Mouse (Mus musculus) bone marrow macrophage, adult 2 months (primary cell): ENCODE results near the gene Tor1aip1. TPM values are rescaled to one million over a fixed set of nuclear protein-coding genes. Genes with fewer than 3 reads are reported as not detected.
A peak's percentile ranks its signal among the peaks of the same experiment; 100 is the strongest.

Experiments used
- H3K27ac ChIP-seq: 2 replicates; pipeline ENCODE4 v1.5.1; 2012; ENCODE audit warnings: low read depth, low read length; ENCODE audit not compliant: insufficient read depth
- H3K4me1 ChIP-seq: 2 replicates; pipeline ENCODE4 v1.6.1; 2012; ENCODE audit warnings: low read length; ENCODE audit not compliant: control insufficient read depth, insufficient read depth
- H3K4me3 ChIP-seq: 2 replicates; pipeline ENCODE4 v1.5.1; 2012; ENCODE audit warnings: mild to moderate bottlenecking, low read length, moderate library complexity; ENCODE audit not compliant: insufficient read depth
- CTCF ChIP-seq: IDR thresholded peaks from 2 replicates; pipeline ENCODE4 v1.5.1; 2012; ENCODE audit warnings: low read depth, mild to moderate bottlenecking, low read length, moderate library complexity
- POLR2A ChIP-seq: IDR thresholded peaks from 2 replicates; pipeline ENCODE4 v1.6.1; 2012; ENCODE audit warnings: mild to moderate bottlenecking, low read depth, low read length, borderline replicate concordance
- polyA plus RNA-seq: library from polyadenylated mRNA; stranded (reverse); fragments of >200 nt; gene quantifications from 2 replicates; pipeline ENCODE4 v1.2.4, GENCODE M21; 2012; ENCODE audit not compliant: missing spikeins, insufficient read depth, insufficient read length

Gene Tor1aip1
- polyA plus RNA-seq: 158 and 159 TPM in 2 replicates

DNA sequence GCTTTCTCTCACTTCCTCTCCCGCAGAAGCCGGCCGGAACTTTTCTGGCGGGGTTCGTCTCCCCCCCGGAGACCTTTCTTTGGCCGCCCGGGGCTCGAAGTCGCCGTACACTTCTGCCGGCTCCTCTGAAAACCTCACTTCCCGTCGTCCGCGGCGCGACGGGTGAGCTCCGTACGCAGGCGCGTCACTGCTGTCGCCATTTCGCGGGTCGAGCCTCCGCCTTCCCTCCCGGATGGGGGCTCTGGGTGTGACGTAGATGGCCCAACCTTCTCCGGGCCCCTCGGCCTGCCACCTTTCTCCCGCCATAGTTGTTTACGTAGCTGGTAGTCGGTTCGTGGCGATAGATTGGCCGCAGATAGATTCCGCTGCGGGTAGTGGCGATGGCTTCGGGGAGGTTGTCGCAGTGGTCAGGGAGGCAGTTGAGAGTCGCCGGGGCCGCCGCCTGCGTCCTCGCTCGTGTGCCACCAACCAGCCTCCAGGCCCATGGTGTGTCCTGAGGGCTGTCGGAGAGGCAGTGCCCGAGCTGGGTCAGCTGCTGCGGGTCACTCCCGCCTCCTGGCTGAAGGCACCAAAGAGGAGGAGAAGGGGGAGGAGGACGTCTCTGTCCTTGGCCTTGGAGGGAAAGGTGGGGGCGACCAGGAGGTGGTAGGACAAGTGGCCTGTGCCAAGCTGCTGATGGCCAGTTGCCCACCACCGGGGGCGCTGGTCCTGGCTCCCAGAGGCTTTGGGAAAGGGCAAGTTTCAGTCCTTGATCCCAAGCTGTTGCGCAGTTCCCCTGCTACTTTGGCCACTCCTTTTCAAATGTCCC lies at the start of gene Tor1aip1:
Gene Tor1aip1, minus strand, starts transcription at position 551 of the 808 bp plus-strand sequence.
- Histone ChIP-seq H3K27ac (peak within 1 kb of the TSS; percentile 98), H3K4me1 (peaks cover 10% of the 10 kb centered on the region), H3K4me3 (peak within 1 kb of the TSS; percentile 90)
- TF ChIP-seq POLR2A (no peak), CTCF (peak; percentile 43)

DNA sequence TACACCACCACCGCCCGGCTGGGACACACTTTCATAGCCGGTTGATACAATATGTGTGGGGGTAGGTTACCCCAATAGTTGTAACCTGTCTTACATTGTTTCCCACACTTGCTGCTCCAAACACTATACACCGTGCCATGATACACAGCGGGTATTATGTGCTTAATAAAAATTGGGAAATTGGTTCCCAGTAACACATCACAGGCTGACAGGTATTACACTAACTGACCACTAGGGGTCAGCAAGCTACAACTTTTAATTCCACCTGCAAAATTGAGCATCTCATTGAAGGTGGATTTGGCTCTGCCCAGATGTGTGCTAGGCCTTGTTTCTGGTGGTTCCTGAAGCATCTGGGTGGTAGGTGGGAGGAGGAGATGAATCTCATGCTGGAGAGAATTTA lies 49.5 kb upstream of the Tor1aip1 start:
- TF ChIP-seq POLR2A (no peak), CTCF (no peak)
- H3K4me1 ChIP-seq: no peaks in the 10 kb centered on the region
- no peak overlapping the region for H3K27ac ChIP-seq
- H3K4me3 ChIP-seq: no peak overlapping the region

DNA sequence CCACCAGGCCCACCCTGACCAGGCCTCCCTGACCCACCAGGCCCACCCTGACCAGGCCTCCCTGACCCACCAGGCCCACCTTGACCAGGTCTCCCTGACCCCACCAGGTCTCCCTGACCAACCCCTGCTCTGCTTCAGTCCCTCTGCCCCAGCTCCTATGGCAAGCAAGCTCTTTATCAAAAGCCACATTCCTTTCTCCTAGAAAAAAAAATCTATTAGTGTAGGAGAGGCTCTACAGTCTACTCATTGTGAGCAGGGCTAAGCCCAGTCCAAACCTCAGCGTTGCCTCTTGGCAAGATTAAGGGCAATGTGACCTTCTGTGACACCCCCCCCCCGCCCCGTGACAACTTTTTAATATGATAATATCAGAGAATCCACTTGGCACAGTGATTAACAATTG lies 48.3 kb upstream of the Tor1aip1 start:
- H3K27ac ChIP-seq: no peak overlapping the region
- H3K4me3 ChIP-seq: no peak overlapping the region
- H3K4me1 ChIP-seq: no peaks in the 10 kb centered on the region
- TF ChIP-seq POLR2A (no peak), CTCF (no peak)

DNA sequence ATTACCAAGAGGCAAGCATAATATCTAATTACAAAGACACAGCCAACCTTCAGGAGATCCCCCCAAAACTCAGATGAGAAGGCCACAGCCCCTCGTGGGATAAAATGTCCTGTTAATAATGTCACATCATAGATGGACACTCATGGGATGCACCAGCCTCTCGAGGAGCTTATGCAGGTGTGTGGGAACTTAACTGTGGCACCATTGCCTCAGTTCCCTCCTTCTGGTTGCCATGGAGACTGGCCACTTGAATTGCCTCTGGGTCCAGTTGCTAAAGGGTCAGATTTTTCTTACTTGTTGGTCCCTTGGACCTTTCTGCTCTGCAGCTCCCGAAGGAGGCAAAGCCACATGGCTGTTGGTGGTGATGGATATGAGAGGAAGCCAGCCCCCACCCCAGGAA lies 41.4 kb upstream of the Tor1aip1 start:
- no peak for TF ChIP-seq CTCF
- no peak for TF ChIP-seq POLR2A
- H3K27ac ChIP-seq: no peak overlapping the region

DNA sequence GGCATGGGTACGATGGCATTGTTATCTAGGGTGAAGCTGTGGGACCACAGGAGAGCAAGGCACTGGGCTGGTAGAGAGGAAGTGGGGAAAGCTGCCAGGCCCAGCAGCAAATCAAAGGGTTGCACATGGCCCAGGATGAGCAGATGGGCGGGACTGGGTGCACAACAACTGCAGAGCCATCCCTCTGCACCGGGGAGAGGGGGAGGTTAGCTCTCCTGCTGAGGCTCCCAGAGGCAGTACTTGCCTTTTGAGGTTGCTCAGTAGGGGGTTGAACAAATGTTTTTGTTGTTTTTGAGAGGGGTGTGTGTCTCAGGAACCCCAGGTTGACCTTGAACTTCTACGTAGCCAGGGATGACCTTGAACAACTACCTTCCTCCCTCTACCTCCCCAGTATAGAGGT lies 40.2 kb upstream of the Tor1aip1 start:
- Histone ChIP-seq H3K4me1 (peaks cover 5% of the 10 kb centered on the region; the same call in 1 of the 2 replicates), H3K4me3 (no peak overlapping the region), H3K27ac (no peak overlapping the region)
- no peak for TF ChIP-seq POLR2A
- TF ChIP-seq CTCF: no peak

More for the DNA sequence above, 41.4 kb upstream of the Tor1aip1 start:
- Histone ChIP-seq H3K4me1 (peaks cover 2% of the 10 kb centered on the region; the same call in 1 of the 2 replicates), H3K4me3 (no peak overlapping the region)

DNA sequence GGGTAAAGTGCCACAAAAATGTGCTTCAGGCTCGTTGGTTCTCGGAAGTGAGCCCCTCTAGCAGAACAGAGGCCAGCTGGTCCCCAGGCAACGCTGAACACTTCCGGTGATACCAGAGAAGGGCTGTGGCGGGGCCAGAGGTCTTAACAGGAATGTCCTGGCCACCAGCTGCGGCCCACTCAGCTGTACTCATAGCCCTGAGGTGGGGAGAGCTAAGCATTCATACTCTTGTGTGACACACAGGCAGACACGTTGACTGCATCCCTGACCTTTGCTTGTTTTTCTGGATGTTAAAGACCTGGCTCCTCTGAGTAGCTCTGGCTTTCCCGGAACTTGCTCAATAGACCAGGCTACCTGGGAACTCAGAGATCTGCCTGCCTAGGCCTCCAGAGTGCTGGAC lies 38.3 kb upstream of the Tor1aip1 start:
- no peak overlapping the region for H3K27ac ChIP-seq
- H3K4me3 ChIP-seq: no peak overlapping the region
- no peak for TF ChIP-seq CTCF
- TF ChIP-seq POLR2A: no peak
- H3K4me1 ChIP-seq: peaks cover 5% of the 10 kb centered on the region; the same call in 1 of the 2 replicates

DNA sequence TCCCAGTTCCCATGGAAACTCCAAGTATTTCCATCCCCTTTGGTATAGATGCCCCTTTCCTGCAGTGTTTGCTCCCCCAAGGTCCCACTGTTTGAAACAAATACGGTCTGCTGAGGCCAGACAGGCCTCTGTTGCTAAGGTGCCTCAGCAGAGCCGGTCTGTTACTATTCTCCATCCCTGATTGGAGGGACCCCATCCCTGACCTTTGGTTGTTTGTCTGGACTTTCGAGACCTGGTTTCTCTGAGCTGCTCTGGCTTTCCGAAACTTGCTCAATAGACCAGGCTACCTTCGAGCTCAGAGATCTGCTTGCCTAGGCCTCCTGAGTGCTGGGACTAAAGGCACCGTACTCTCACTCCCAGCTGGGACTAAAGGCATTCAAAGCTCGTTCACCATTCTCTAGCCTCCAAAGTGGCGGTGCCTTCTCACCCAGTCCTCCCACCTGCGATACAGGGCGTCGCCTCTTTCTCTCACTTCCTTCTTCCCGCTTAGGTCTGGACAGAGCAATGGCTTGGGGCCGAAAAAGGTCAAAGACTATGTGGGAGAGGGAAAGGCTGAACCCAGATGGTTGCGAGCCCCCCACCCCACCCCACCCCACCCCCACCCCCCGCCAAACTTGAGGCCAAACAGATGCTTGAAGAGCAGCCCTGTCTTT lies 37.0 kb upstream of the Tor1aip1 start:
- no peak overlapping the region for H3K27ac ChIP-seq
- H3K4me1 ChIP-seq: peaks cover 5% of the 10 kb centered on the region; the same call in 1 of the 2 replicates
- H3K4me3 ChIP-seq: no peak overlapping the region
- TF ChIP-seq CTCF (no peak), POLR2A (no peak)

DNA sequence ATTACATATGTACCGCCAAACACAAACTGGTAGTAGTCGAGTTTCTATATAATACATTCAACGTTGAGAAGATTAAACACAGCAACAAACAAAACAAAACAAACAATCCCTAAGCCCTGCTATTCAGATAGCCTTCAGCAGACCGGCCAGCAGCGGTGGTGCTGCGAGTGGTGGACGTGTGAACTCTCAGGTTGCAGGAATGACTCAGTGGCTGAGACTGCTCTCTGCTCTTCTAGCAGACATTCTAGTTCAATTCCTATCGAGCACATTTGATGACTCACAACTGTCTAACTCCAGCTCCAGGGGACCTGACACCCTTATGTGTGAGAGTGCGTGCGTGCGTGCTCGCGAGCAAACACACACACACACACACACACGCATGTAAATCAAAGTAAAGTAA lies 33.8 kb upstream of the Tor1aip1 start:
- Histone ChIP-seq H3K4me3 (no peak overlapping the region), H3K27ac (no peak overlapping the region), H3K4me1 (peaks cover 25% of the 10 kb centered on the region)
- TF ChIP-seq POLR2A (no peak), CTCF (no peak)

DNA sequence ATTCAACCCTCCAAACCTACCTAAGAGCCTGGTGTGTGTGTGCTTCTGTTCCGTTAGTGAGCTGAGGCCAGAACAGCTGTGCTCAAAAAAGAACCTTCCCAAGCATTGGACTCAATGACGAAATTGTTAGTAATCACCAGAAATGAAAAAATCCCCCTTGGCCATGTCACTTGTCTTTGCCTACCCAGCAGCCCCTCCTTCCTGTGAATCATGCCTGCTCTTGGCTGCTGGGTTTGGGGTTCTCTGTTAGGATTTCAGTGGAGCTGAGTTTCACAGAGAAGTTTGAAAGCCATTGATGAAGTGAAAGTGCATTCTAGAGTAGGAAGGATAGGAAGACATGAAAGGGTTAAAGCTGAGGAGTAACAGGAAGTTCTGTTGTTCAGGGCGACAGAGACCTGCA lies 29.9 kb upstream of the Tor1aip1 start:
- Histone ChIP-seq H3K4me3 (peak overlapping the region; percentile 29), H3K4me1 (peaks cover 25% of the 10 kb centered on the region), H3K27ac (peak overlapping the region; percentile 58)
- TF ChIP-seq CTCF: no peak

DNA sequence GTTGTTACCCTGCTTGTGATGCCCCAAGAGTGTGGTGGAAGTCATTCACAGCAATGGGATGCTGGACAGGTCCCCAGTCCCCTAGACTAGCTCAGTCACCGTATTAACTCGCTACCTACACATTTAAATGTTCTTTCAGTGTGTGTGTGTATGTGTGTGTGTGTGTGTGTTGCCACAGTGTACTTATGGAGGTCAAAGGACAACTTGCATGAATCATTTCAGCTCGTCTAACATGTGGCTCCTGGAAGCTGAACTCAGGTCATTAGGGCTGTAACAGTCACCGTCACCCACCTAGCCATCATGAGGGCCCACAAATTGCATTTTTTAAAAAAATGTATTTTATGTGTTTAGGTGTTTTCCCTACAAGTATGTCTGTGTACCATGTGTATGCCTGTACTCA lies 25.9 kb upstream of the Tor1aip1 start:
- no peak overlapping the region for H3K4me3 ChIP-seq
- peaks cover 25% of the 10 kb centered on the region for H3K4me1 ChIP-seq
- H3K27ac ChIP-seq: no peak overlapping the region
- TF ChIP-seq POLR2A (no peak), CTCF (no peak)
